Mouse (Mus musculus) myocyte (in vitro differentiated cells): ENCODE measurements around the gene Fcgr4.

Experiments
- CEBPB ChIP-seq: IDR thresholded peaks from 2 replicates; pipeline ENCODE4 v1.6.1; 2011; ENCODE audit warnings: mild to moderate bottlenecking, moderate library complexity; ENCODE audit not compliant: poor library complexity, insufficient read depth, severe bottlenecking
- MAX ChIP-seq: IDR thresholded peaks from one replicate; pipeline ENCODE4 v1.6.1; 2011; ENCODE audit warnings: low read depth, mild to moderate bottlenecking, control low read depth
- POLR2A ChIP-seq: IDR thresholded peaks from one replicate; pipeline ENCODE4 v1.6.1; 2011; ENCODE audit warnings: low read depth, mild to moderate bottlenecking, control low read depth, moderate library complexity; ENCODE audit not compliant: insufficient read length

DNA sequence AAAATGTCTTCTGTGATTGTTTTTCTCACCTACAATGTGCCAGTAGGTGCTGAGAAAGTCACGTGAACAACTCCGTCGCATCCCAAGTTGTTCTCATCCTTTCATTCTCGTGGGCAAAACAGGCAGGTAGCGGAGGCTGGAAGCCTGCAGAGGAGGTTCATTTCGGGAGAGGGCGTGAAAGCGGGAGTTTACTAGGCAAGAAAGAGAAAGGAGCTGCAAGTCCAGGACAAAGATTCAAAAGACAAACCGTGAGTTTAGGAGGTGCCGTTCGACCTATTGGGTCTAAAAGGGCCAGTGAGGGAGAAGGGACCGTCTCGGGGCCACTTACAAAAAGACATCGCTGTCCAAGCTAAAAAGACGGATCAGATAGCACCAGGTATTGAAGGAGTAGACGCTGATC lies 14.5 kb downstream of the Fcgr4 start:
- TF ChIP-seq CEBPB: no peak
- TF ChIP-seq POLR2A: no peak
- TF ChIP-seq MAX: no peak
